Mouse (Mus musculus) CD4-positive, CD25-positive, alpha-beta regulatory T cell, adult 2 months (primary cell): ENCODE data around the gene Cib1.

Experiments
- DNase-seq: peaks from one replicate; pipeline ENCODE4 v3.0.0-alpha.2; 2012; ENCODE audit warnings: low read depth, low spot score

Cib1 gene

GRCm38 (mm10) chr7:80233799-80234198 lies 1.2 kb upstream of the Cib1 start:
- DNase-seq: peak; percentile 31

GRCm38 (mm10) chr7:80231971-80232488 lies 583 bp downstream of the Cib1 start:
- no peak for DNase-seq

- DNase-seq: no peak
Observed at GRCm38 (mm10) chr7:80230196-80230595, 2.4 kb downstream of the Cib1 start.

GRCm38 (mm10) chr7:80227065-80227464 lies 5.5 kb downstream of the Cib1 start:
- DNase-seq: peak; percentile 33

GRCm38 (mm10) chr7:80221179-80221750 lies 11.3 kb downstream of the Cib1 start:
- DNase-seq: no peak

- DNase-seq: no peak
Observed at GRCm38 (mm10) chr7:80220237-80220797, 12.3 kb downstream of the Cib1 start.

GRCm38 (mm10) chr7:80218666-80219065 lies 13.9 kb downstream of the Cib1 start:
- DNase-seq: no peak

GRCm38 (mm10) chr7:80216566-80216965 lies 16.0 kb downstream of the Cib1 start:
- DNase-seq: no peak

- DNase-seq: peak; percentile 89
Observed at GRCm38 (mm10) chr7:80215398-80215797, 17.2 kb downstream of the Cib1 start.

- no peak for DNase-seq
Observed at GRCm38 (mm10) chr7:80214459-80214858, 18.2 kb downstream of the Cib1 start.

- DNase-seq: no peak
Observed at GRCm38 (mm10) chr7:80213604-80214003, 19.0 kb downstream of the Cib1 start.

GRCm38 (mm10) chr7:80210982-80211381 lies 21.6 kb downstream of the Cib1 start:
- no peak for DNase-seq

GRCm38 (mm10) chr7:80209669-80210068 lies 22.9 kb downstream of the Cib1 start:
- peak; percentile 85 for DNase-seq

- no peak for DNase-seq
Observed at GRCm38 (mm10) chr7:80208738-80209430, 23.7 kb downstream of the Cib1 start.

GRCm38 (mm10) chr7:80208026-80208642 lies 24.5 kb downstream of the Cib1 start:
- no peak for DNase-seq

GRCm38 (mm10) chr7:80207314-80207731 lies 25.3 kb downstream of the Cib1 start:
- peak; percentile 45 for DNase-seq

GRCm38 (mm10) chr7:80205705-80206589 lies 26.7 kb downstream of the Cib1 start:
- DNase-seq: no peak

GRCm38 (mm10) chr7:80204961-80205360 lies 27.7 kb downstream of the Cib1 start:
- peak; percentile 54 for DNase-seq

GRCm38 (mm10) chr7:80204362-80204761 lies 28.3 kb downstream of the Cib1 start:
- peak; percentile 73 for DNase-seq

GRCm38 (mm10) chr7:80203638-80204096 lies 28.9 kb downstream of the Cib1 start:
- DNase-seq: no peak

- no peak for DNase-seq
Observed at GRCm38 (mm10) chr7:80202961-80203360, 29.7 kb downstream of the Cib1 start.
